Mouse (Mus musculus): Measurements from ENCODE around the gene Prkcb.

DNA sequence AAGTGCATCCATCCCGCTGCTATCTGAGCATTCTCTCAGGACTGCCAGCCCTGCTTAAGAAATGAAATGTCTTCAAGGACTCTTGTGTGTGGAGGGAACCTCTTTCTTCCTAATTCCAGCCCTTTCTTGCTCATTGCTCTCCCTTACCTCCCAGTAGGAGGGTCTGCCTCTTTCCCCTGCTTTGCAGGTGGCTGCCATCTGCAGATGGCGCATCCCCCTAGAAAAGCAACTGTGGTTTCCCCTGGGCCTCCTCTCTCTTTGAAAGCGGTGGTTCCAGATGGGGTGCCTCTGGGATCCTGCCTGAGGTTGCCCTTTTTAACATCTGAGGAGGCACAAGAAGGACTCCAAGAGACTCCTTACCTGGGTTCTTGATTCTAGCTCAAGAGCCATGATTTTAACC lies 2.2 kb downstream of the Prkcb start:
- TF ChIP-seq POLR2A (IDR thresholded peaks at IDR 0.05; ENCODE audit: extremely low read depth, insufficient read depth, low read length) (no peak), CTCF (IDR thresholded peaks at IDR 0.05; ENCODE audit: extremely low read depth, insufficient read depth, low read length) (no peak)

Measured in cortical plate, adult 2 months (tissue).